Mouse (Mus musculus) 416B (cell line): Measurements from ENCODE around the gene BC048507.
A peak's percentile ranks its signal among the peaks of the same experiment; 100 is the strongest.
"Not testable (repeated sequence)": the region's sequence is repeated elsewhere in the genome, so short reads cannot be mapped to it uniquely, and the experiment has no call there.

Experiments
- DNase-seq: peaks from one replicate; pipeline ENCODE4 v3.0.0; 2011; ENCODE audit warnings: low read depth

Gene BC048507

GRCm38 (mm10) chr13:67863026-67863425, at the start of gene BC048507:
Gene BC048507 (plus strand): TSS chr13:67863326.
- DNase-seq: no peak

GRCm38 (mm10) chr13:67813710-67814660, 49.1 kb upstream of the BC048507 start, which contains the start of gene Zfp273:
Gene Zfp273 (plus strand): TSS chr13:67813740.
- peak; percentile 94 for DNase-seq

GRCm38 (mm10) chr13:67818636-67819035, 44.5 kb upstream of the BC048507 start:
- DNase-seq: peak; percentile 94

- DNase-seq: no peak
These were observed 32.2 kb upstream of the BC048507 start, which contains the start of gene Gm10037 for GRCm38 (mm10) chr13:67830911-67831336. Gene Gm10037 (plus strand): TSS chr13:67831106.

GRCm38 (mm10) chr13:67833137-67833536, 30.0 kb upstream of the BC048507 start:
- DNase-seq: not testable (repeated sequence)

- DNase-seq: no peak
These were observed 19.4 kb upstream of the BC048507 start for GRCm38 (mm10) chr13:67843775-67844118.

DNA sequence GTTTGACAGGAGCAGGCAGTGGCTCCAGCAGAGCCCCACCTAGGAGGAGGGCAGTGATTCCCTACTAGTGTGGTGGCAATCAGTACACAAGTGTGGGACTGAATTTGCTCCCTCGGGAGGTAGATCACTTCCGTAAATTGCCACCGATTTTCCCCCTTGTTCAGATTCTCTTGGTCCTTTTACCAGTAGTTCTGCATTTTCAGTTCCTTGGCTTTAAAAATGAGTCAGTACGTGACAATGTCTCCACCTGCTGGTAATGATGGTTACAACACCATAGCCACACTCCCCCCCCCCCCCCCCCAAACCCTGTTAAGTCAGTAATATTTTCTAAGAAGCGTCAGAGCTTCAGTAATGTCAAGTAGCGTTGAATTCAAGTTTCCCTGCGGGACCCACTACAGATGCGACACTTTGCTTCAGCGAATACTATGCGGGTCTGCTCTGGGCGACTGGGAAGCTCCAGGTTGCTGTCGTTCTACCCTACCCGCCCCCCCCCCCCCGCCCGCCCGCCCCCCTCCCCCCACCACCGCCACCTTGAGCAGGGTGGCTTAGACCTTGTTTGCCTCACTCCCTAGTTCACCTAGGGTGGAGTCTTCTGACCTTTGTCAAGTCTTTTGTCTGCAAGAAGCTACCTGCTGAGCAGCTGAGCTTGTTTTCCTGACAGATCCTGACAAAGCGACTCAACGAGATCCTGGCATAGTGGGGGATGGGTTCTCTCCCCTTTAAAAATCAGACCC, 18.8 kb upstream of the BC048507 start:
- peak; percentile 80 for DNase-seq

- no peak for DNase-seq
These were observed 18.3 kb upstream of the BC048507 start for GRCm38 (mm10) chr13:67844853-67845194.

GRCm38 (mm10) chr13:67850361-67850760, 12.8 kb upstream of the BC048507 start:
- no peak for DNase-seq

DNA sequence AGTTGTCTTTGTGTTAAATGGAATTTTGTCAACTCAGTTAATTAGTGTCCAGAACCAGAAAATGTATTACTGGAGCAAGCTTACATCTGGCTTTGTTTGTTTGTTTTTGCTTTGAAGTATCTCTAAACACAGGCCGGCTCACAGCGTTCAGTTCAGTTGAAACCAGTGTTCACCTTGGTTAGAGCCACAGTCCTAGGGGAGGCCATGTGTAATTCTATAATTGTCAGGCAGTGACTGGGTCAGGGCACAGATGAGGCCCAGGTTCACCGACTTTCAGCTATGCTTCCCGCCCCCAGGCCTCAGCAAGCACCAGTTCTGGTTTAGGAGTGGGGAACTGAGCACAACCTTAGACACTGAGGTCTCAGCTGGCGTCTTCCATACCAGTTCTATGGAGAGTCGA, 10.0 kb upstream of the BC048507 start:
- DNase-seq: no peak

- no peak for DNase-seq
These were observed 9.1 kb upstream of the BC048507 start for GRCm38 (mm10) chr13:67853983-67854382.

DNA sequence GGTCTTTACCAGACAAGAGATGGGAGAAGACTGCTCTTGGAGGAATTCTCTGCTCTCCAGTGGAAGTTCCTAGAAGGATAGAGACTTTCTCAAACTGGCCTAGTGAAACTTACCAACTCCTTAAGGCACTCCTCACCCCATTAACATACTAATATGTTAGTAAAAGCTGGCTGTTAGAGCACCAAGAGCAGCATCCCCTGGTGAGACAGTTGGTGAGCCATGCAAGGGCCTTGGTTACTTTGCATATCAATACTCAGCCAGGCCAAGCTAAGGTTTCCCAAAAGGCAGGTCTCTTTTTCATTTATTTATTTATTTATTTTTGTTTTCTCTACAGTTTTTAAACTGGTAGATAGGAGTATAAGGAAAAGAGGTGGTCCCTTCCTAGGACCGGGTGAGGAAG, 5.8 kb upstream of the BC048507 start:
- no peak for DNase-seq

GRCm38 (mm10) chr13:67862508-67862907, 618 bp upstream of the BC048507 start:
- peak; percentile 60 for DNase-seq

GRCm38 (mm10) chr13:67864764-67865350, 1.7 kb downstream of the BC048507 start:
- DNase-seq: peak; percentile 5

DNA sequence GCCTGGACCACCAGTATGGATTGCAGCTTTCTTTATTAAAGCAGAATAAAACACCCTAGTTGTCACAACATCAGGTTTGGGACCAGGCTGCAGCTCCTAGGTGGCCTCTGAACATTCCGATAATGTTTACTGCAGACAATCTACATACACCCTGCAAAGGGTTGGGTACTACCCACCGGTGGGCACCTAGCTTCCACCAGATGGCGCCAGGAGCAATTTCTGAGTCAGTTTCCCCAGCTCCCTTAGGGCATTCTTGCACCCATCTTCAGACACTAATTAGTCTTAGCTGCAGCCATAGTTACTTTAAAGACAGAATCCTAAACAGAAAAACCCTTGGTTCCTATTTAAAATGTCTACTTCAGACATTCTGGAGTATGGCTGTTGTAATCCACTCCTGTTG, 4.8 kb downstream of the BC048507 start:
- peak; percentile 51 for DNase-seq

- not testable (repeated sequence) for DNase-seq
These were observed 13.0 kb downstream of the BC048507 start for GRCm38 (mm10) chr13:67876049-67876698.

- no peak for DNase-seq
These were observed 13.7 kb downstream of the BC048507 start for GRCm38 (mm10) chr13:67876699-67877254.

DNA sequence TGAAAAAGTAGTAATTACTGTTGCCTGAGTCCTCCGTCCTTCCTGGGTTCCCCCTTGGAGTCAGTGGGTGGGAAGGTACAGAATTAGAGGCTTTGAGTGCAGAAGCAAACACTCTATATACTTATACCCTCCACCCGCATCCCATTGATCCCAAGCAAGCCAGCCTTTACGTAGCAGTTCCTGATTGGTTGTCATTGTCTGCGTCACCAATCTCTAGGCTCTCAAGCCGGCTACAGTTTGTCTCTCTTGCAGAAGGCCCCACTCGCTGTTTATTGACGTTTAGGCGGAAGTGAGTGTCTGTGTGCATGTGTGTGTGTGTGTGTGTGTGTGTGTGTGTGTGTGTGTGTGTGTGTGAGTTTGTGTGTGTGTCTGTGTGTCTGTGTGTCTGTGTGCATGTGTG, 20.8 kb downstream of the BC048507 start:
- DNase-seq: no peak

DNA sequence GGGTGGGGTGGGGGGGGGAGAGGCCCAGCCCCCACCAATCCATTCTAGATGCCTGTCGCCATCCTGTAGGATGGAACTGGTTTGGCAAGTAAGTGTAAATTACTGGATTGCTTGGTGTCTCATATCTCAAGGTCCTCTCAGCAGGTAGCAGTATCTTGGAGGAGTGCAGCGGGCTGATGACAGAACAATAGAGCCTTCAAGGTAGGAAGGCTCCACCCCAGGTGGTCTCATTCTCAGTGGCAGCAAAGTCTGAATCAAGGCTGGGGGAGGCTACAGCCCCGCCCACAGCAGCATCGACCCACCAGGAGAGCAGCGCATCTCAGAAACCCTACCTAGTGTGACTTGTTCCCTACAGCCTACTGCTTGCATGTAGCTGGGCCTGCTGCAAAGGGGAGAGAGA, 46.6 kb downstream of the BC048507 start:
- DNase-seq: no peak
